Mouse (Mus musculus) limb, embryonic 14.5 days (tissue): ENCODE measurements around the gene Unc13a. TPM values are rescaled to one million over a fixed set of nuclear protein-coding genes. Genes with fewer than 3 reads are reported as not detected.

Experiments used
- ATAC-seq: fragments of 200-750 bp; cut with Nextera tagmentation; 2 replicates; pipeline ENCODE4 v1.8.0; 2017; ENCODE audit warnings: low read depth, moderate number of reproducible peaks, moderate TSS enrichment; ENCODE audit not compliant: low FRiP score
- DNase-seq: peaks from one replicate; pipeline ENCODE4 v3.0.0-alpha.2; 2015; ENCODE audit warnings: low spot score
- H3K27ac ChIP-seq: fragments of 300-500 bp; sonication (generic); replicated peaks from 2 replicates; pipeline ENCODE4 v1.5.1; 2014; ENCODE audit warnings: low read depth, mild to moderate bottlenecking, low read length, moderate library complexity, mixed read lengths
- H3K27me3 ChIP-seq: fragments of 300-500 bp; sonication (generic); 2 replicates; pipeline ENCODE4 v1.6.1; 2014; ENCODE audit warnings: low read length, mixed read lengths; ENCODE audit not compliant: control insufficient read depth, insufficient read depth
- H3K36me3 ChIP-seq: fragments of 300-500 bp; sonication (generic); 2 replicates; pipeline ENCODE4 v1.6.1; 2014; ENCODE audit warnings: mild to moderate bottlenecking, low read length, moderate library complexity, mixed read lengths; ENCODE audit not compliant: control insufficient read depth, insufficient read depth
- H3K4me1 ChIP-seq: fragments of 300-500 bp; sonication (generic); 2 replicates; pipeline ENCODE4 v1.6.1; 2014; ENCODE audit warnings: antibody characterized with exemption, low read length, mixed read lengths; ENCODE audit not compliant: control insufficient read depth, insufficient read depth
- H3K4me2 ChIP-seq: fragments of 300-500 bp; sonication (generic); replicated peaks from 2 replicates; pipeline ENCODE4 v1.6.1; 2014; ENCODE audit warnings: low read depth, mild to moderate bottlenecking, low read length, moderate library complexity; ENCODE audit not compliant: severe bottlenecking
- H3K4me3 ChIP-seq: fragments of 300-500 bp; sonication (generic); replicated peaks from 2 replicates; pipeline ENCODE4 v1.5.1; 2014; ENCODE audit warnings: low read length
- H3K9ac ChIP-seq: fragments of 300-500 bp; sonication (generic); 2 replicates; pipeline ENCODE4 v1.6.1; 2014; ENCODE audit warnings: mild to moderate bottlenecking, low read depth, low read length, moderate library complexity; ENCODE audit not compliant: severe bottlenecking
- H3K9me3 ChIP-seq: fragments of 300-500 bp; sonication (generic); 2 replicates; pipeline ENCODE4 v1.6.1; 2016; ENCODE audit warnings: low read length; ENCODE audit not compliant: control insufficient read depth
- POLR2A ChIP-seq: fragments of 200-500 bp; IDR thresholded peaks from 2 replicates; pipeline ENCODE4 v1.8.0; 2012; ENCODE audit warnings: inconsistent platforms, mild to moderate bottlenecking, moderate library complexity, borderline replicate concordance; ENCODE audit not compliant: insufficient read depth, insufficient read length; ENCODE audit errors: extremely low read depth
- WGBS: fragments of 180-500 bp; shearing (Covaris S2); extraction: QIAGEN DNeasy Blood & Tissue Kit; methylation state at CpG from one replicate; pipeline ENCODE4 v1.1.7; 2014; 5-methylcytosine and 5-hydroxymethylcytosine counted together
- polyA plus RNA-seq, 2 experiments: library from polyadenylated mRNA; depleted of rRNA in 1 of 2; stranded (reverse) in 1 of 2; unstranded in 1 of 2; fragments of >200 nt; fragmentation: Nextera tagmentation in 1 of 2; extraction: Ambion mirVana in 1 of 2; gene quantifications; 2 replicates each; pipeline versions ENCODE4 v1.2.1 to v1.2.3; 2012 to 2014

Unc13a gene
- polyA plus RNA-seq, 2 experiments: 0.39 to 0.91 TPM

DNA sequence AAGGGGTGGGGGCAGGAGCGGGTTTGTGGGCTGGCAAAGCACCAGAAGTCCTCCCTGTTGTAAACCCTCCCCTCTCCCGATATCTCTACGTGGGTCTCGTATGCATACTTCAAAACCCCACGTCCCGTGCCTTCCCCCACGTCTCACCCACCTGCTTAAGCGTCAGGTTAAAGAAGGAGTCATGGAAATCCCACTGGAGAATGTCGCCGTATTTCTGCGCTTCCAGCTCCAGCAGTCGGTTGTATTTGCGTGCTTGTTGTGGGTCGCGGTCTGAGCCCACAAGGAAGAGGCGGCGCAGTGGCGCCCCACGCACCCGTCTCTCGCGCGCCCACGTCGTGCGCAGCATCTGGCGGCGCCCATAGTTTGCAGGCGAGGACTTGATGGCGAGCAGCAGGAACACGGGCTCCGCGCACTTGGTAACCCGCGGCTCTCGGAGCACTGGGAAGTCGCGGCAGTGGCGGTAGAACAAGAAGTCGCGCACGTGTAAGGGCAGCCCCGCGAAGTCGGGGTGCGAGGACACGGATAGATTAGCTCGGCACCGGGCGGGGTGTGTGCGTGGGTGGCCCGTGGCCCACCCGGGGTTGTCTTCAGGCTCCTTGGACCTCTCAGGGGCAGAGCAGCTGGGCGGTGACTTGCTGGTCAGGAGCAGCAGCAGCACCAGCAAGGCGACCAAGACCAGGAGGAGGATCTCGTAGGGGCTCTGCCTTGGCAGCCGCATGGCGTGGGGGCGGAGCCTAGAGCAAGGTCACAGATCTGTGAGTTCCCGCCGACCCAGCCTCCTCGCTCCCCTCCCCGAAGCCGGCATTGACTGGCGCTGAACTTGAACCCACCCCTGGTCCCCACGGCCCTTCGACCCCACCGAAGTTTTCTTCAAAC, 21.8 kb upstream of the Unc13a start:
- TF ChIP-seq POLR2A: no peak
- 11% methylated on average over 66 of the region's 68 CpGs for WGBS
- Histone ChIP-seq H3K4me2 (peak overlapping the region; percentile 32), H3K9me3 (no peaks in the 10 kb centered on the region), H3K27me3 (peaks cover 76% of the 10 kb centered on the region), H3K27ac (no peak overlapping the region), H3K4me3 (peak overlapping the region; percentile 18), H3K4me1 (peaks cover 4% of the 10 kb centered on the region; the same call in 1 of the 2 replicates), H3K36me3 (no peaks in the 10 kb centered on the region), H3K9ac (no peak overlapping the region)
- DNase-seq (no peak), ATAC-seq (no peak)

DNA sequence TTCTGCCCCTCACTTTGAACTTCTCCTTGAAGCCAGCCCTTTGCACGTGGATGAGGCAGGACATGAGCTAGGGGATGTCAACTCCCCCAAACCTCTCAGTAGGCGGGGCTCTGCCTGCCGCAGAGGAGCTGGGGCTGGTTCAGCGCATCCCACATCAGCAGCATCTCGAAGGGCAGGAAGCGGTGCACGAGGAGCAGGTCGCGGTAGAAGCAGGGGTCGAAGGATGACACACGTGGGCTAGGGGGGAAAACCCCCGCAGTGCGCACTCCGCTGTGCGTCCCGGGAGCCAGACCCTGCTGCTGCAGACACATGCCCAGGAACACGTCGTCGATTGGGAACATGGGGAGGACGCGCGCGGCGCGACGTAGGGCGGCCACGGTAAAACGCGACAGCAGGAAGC, 21.0 kb upstream of the Unc13a start:
- no peak overlapping the region for H3K27ac ChIP-seq
- H3K9me3 ChIP-seq: no peaks in the 10 kb centered on the region
- no peak for TF ChIP-seq POLR2A
- peaks cover 85% of the 10 kb centered on the region for H3K27me3 ChIP-seq
- no peak overlapping the region for H3K9ac ChIP-seq
- 6% methylated on average over 30 of the region's 30 CpGs for WGBS
- H3K4me1 ChIP-seq: peaks cover 4% of the 10 kb centered on the region; the same call in 1 of the 2 replicates
- H3K4me3 ChIP-seq: no peak overlapping the region
- no peak for ATAC-seq
- no peak overlapping the region for H3K4me2 ChIP-seq
- no peak for DNase-seq
- H3K36me3 ChIP-seq: no peaks in the 10 kb centered on the region

DNA sequence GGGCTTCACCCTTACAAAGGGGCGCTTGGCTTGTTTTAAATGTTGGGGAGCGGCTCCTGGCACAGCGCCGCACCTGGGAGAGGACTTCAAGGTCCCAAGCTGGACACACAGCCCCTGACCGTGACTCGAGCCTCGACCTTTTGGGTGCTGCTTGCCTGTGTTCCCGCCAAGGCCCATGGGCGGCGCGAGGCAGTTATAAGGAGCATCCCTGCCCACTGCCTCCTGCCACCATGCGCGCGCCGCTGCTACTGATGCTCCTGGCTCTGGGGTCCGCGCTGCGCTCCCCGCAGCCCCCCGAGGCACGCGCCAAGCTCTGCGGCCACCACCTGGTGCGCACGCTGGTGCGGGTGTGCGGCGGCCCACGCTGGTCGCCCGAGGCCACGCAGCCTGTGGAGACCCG, 17.5 kb upstream of the Unc13a start, which contains the start of gene Insl3:
Gene Insl3 (plus strand): TSS at position 187 of the 400 bp plus-strand sequence.
- 5% methylated on average over 30 of the region's 33 CpGs for WGBS
- DNase-seq (no peak), ATAC-seq (no peak)
- no peaks in the 10 kb centered on the region for H3K36me3 ChIP-seq
- no peaks in the 10 kb centered on the region for H3K9me3 ChIP-seq
- H3K9ac ChIP-seq: no peak within 1 kb of the TSS
- no peak within 1 kb of the TSS for H3K27ac ChIP-seq
- no peak within 1 kb of the TSS for H3K4me3 ChIP-seq
- H3K4me2 ChIP-seq: no peak within 1 kb of the TSS
- no peak for TF ChIP-seq POLR2A
- peaks cover 9% of the 10 kb centered on the region; the same call in 1 of the 2 replicates for H3K4me1 ChIP-seq
- peaks cover 99% of the 10 kb centered on the region for H3K27me3 ChIP-seq

DNA sequence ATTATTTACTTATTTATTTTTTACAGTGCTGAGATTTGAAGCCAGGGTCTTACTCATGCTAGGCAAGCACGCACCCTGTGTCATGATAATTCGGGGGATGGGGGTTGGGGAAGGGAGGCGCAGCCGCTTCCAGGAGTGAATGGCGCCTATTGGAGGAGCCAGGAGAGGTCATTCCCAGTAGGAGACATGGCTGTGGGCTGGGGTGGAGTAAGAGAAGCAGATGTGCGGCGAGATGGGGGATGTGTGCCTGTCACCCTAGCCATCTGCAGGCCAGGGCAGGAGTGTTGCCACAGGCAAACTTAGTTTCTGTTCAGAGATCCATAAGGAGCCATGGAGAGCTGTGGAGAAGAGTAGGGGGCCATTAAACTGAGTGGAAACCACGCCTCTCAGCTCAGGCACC, 16.1 kb upstream of the Unc13a start:
- Histone ChIP-seq H3K9ac (no peak overlapping the region), H3K4me3 (no peak overlapping the region), H3K27me3 (peaks cover 99% of the 10 kb centered on the region), H3K27ac (no peak overlapping the region), H3K9me3 (no peaks in the 10 kb centered on the region), H3K36me3 (no peaks in the 10 kb centered on the region), H3K4me1 (0 out of 2 replicates have a peak, but pooled peaks cover 4% of the 10 kb centered on the region), H3K4me2 (no peak overlapping the region)
- WGBS: 2% methylated on average over 8 of the region's 8 CpGs
- no peak for DNase-seq
- ATAC-seq: no peak
- TF ChIP-seq POLR2A: no peak

DNA sequence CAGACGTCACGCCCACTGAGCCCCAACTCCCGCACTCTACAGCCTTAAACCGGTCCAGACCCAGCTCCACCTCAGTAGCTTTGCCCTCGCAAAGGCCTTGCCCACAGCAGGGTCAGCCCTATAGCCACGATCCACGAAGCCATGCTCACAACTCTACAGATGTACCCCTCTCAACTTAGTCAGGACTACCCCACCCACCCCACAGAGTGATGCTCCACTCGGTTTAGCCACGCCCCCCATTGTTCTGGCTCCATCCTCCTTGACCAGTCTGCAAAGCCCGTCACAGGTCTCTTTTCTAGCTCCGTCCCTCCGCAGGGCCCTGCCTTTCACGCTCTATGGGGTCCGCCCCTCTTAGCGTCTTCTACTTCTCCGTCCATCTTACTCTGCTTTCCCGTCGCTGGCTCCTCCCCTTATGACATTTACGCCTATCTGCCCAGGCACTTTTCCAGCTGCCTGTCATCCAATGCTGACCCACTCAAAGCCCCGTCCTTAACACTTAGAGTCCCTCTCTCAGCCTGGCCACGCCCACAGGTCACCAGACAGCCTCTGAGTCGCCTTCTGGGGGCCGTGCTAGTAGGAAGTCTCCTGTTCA, 14.7 kb upstream of the Unc13a start:
- peak overlapping the region; percentile 44 for H3K4me2 ChIP-seq

More for the DNA sequence above, 14.7 kb upstream of the Unc13a start:
- H3K9ac ChIP-seq: no peak overlapping the region
- H3K36me3 ChIP-seq: no peaks in the 10 kb centered on the region
- peak overlapping the region; percentile 25 for H3K4me3 ChIP-seq
- DNase-seq: no peak
- no peak for TF ChIP-seq POLR2A
- 0 out of 2 replicates have a peak, but pooled peaks cover 4% of the 10 kb centered on the region for H3K4me1 ChIP-seq
- H3K27me3 ChIP-seq: peaks cover 99% of the 10 kb centered on the region
- WGBS: 4% methylated on average over 23 of the region's 23 CpGs
- H3K27ac ChIP-seq: no peak overlapping the region
- no peaks in the 10 kb centered on the region for H3K9me3 ChIP-seq
- no peak for ATAC-seq
